Mouse (Mus musculus) monocyte, adult 5-6 weeks (primary cell): ENCODE measurements around the gene Sugt1. TPM values are rescaled to one million over a fixed set of nuclear protein-coding genes. Genes with fewer than 3 reads are reported as not detected.

Experiments
- ATAC-seq: fragments of 153-309, 156-312 bp; replicated peaks from 2 replicates; pipeline ENCODE4 v1.8.0; 2017; ENCODE audit warnings: mild to moderate bottlenecking; ENCODE audit not compliant: low TSS enrichment, insufficient number of reproducible peaks, severe bottlenecking, poor library complexity, low FRiP score
- total RNA-seq: library from RNA; stranded (forward); fragments of 200-1000, 200-491, 200-594 nt; gene quantifications from 3 replicates; pipeline ENCODE4 v1.2.3, GENCODE M21; 2017

Sugt1 gene
- total RNA-seq, 1 experiment from 2014 or later, result 198 TPM

DNA sequence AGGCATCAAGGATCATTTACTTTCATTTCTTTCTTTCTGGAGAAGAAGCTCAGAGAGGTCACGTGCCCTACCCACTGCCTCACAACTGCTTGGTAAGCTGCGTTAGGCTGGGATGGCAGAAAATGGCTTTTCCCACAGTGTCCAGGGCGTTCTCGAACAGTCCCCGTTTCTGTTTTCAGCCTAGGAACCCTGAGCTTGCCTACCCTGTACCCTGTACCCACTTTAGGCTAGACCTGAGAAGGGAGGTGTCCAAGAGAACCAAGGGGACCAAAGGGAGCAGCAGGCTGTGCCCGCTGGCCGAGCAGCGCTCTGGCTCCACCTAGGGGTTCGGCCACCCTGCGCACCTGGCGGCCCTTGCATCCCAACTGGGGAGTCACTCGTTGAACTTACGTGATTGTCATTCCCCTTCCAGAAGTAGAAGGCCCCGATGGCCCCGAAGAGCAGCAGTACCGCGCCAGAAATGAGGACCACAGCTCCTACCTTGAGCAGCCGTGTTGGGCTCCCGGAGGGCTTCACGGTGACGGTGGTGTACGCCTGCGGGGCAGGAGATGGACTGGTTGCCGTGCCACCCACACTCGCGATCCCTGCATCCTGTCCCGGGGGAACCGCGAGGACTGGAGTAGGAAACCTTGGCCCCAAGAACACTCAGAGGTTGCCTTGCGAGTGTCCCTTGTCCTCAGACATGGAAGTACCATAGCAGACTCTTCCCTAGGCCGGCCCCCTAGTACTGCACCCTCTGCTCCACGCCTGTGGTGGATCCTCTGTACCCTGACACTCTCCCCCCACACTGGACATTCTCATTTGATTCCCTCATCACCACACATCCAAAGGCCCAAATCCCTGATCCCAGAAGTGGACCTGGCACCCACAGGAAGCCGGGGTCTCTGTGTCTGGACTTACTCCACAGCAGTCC lies 73.8 kb downstream of the Sugt1 start:
- peak; percentile 53; the same call in 1 of the 2 replicates for ATAC-seq

DNA sequence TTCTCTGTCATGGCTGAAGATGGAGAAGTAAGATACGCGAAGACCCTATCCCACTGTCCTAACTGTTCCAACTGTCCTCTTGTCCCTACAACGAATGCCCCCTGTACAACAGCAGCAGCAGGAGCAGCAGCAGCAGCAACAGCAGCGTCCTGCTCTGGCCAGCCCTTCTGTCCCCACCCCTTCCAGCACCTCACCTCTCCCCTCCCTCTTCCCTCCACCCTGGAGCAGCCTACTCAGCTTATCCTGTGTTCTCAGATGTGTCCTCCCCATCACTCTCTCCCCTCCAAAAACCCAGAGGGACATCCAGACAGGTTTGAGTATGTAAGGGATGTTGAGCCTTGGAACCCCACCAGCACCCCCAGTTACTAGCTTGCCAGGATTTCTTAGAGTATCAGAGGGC lies 74.5 kb downstream of the Sugt1 start, which contains the start of gene Cnmd:
Cnmd (minus strand) TSS at position 170 of the 400 bp plus-strand sequence.
- no peak for ATAC-seq

DNA sequence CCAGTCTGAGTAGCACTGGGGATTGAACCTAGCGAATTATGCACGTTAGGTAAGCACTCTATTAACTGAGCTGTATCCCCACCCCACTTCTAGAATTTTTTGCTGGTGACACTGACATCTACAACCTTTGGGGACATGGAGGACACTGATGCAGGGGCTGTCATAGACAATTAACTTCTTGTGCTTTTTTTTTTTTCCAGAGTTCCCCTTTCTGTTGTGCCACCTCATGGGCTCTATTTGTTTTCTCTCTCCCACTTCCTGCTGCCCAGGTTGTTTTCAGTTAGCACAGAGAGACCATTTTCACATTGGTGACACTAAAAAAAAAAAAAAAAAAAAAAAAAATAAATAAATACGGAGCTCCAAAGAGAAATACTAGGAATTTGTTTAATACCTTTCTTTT lies 83.5 kb downstream of the Sugt1 start:
- no peak for ATAC-seq

DNA sequence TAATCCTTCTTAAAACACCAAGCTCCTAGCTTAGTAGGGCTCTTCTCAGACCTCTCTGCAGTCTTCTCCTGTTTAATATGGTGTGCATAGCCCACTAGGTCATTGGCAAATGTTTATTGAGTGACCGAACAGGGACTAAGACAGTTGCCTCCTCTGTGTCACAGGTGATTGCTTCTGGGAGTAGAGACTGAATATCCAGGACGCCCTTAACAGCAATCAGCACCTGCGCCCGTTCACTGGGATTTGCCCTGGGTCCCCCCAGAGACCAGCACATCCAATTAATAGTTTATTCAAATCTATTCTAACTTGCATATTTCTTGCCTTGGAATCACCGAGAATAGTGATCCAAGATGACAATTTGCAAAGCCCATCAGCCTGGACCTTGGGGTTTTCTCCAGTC lies 85.1 kb downstream of the Sugt1 start:
- no peak for ATAC-seq

DNA sequence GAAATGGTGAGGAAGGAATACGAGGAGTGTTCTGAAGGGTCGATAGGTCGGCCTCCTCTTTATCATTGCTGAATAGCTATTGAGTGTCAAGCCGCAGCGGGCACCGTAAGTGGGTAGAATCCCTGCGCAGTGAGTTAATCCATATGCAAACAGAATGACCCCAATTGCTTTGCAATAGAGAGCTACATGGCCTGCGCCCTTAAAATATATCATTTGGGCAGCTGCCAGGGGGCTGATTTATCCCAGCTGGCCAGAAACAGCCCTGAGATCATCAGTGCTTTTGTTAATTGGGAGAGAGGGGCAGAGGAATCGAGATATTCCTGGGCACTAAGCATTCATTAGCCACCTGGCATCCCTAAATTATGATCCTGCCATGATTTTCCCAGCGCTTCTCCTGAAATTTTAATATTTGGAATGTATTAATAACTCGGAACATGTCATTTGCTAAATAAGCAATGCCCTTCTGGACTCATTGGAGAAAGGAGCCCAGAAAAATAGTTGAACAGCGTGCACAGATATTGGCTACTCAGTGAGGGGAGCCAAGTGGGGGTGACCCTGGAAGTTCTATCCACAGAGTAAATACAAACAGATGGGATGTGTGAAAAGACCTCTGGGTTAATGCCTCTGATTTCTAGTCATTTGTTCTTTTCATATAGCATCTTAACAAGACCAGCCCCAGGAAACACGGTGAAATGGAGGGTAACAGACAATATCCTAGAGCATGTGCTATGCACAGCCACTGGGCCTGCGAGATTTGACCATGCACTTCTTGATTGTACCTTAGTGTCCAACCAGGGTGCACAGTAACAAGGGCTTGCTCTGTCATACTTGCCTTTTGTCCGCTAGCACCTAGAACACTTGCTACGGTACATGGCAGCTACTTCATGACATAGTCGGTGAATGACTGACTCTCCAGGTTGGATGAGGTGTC lies 85.9 kb downstream of the Sugt1 start:
- no peak for ATAC-seq

DNA sequence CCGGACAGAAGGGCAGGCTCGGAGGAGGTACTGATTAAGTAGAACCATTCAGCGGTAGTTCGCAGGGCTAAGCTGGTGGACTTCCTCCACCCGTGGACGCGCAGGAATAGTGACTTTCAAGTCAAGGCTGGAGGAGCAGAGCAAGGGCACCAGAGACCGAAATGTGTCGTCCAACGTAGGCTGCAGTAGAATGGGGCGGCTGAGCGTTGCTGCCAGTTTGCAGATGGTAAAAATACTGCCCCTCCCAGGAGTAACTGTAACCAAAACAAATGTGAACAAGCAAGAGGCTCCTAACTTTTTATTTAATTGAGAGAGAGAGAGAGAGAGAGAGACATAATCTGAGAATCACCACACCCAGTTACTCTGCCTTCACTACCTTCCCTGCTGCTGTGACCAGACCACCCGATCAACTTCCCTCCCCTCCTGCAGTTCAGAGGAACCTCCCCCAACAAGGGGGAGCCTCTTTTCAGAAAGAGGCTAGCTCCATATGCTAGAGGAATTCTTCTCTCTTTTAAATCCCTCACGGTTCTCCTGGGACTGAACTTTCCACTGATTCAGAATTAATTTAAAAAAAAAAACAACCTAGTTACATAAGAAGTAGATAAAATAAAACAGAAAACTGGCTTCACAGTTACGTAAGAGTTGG lies 89.7 kb downstream of the Sugt1 start:
- no peak for ATAC-seq

DNA sequence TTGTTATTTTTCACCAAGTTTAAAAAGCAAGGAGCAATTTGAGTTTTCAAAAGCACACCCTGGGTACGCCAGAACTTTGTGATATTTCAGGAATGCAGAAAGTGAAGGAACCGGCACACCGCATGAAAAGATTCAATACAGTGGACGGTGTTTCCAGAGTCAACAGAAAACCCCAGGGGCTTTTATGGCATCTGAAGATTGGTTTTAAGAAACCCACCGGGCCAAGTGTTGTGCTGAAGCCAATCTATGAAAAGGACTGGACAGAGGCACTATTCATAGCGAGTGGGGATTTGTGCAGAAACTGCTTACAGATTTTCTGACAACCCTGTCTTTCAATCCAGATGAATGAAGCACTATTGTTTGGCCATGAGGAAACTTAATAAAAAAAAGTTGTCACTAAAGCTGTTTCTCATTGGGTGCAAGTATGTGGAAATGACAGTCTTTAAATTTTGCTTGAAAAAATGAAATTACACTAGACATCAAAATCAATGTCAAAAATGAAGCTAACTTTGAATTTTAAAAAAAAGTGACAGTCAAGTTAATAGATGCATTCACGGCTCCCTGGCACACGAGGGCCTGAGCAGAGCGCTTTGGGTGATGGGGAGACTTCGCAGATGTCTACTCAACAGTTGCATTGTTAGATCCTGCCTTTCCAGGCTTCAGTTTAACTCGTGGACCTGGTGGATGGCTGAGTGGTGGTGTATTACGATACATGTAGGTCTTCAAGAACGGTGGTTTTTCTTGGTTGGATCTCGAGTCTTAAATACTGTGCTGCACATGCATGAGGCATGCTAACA lies 90.6 kb downstream of the Sugt1 start:
- no peak for ATAC-seq

DNA sequence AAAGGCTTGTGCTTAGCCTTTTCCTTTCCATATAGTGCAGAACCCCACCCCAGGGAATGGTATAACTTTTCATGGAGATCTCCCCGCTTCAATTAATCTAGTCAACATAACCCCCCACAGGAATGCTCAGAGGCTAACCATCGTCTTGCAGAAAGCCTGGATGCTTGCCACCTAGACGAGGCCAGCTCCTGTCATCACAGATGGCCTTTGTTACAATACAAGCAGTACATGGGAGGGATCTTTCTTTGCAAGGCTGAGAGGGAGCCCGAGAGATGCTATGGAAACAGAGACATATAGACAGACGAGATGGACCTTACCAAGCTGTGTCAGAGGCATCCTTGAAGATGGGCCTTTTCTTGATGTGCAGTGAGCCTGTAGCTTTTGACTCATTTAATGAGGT lies 93.2 kb downstream of the Sugt1 start:
- no peak for ATAC-seq

Other genes starting within 250 kb of the Sugt1 start
- 24.0 to 47.2 TPM (median 30.6 TPM) in 3 replicates for gene Naa16, start 196.9 kb upstream of the Sugt1 start, total RNA-seq
- gene Mtrf1, start 189.9 kb upstream of the Sugt1 start, total RNA-seq, result 5.8 to 7.4 TPM (median 7.1 TPM) in 3 replicates
- gene Kbtbd7, start 161.2 kb upstream of the Sugt1 start, total RNA-seq, result 20.7 to 22.0 TPM (median 21.7 TPM) in 3 replicates
- gene Kbtbd6, start 135.9 kb upstream of the Sugt1 start, total RNA-seq, result 1.6 TPM in 1 of 3 replicates, not detected in the others
- gene Elf1, start 106.5 kb upstream of the Sugt1 start, total RNA-seq, result 153 to 230 TPM (median 169 TPM) in 3 replicates
- gene Wbp4, start 106.2 kb upstream of the Sugt1 start, total RNA-seq, result 59.1 to 69.4 TPM (median 63.9 TPM) in 3 replicates
- gene Cnmd, start 74.5 kb downstream of the Sugt1 start, total RNA-seq, result not detected in 3 replicates
- gene Pcdh8, start 183.6 kb downstream of the Sugt1 start, total RNA-seq, result not detected in 3 replicates